Comparison of ENCODE assay signal across 1 mouse cellular context in genomic region chr10:80270734-80271181, GRCm38 (mm10).
TF ChIP-seq lines count a peak whose summit lies in the region.

No protein-coding gene starts in this region.

TF ChIP-seq in MEL, 35 proteins besides CTCF, POLR2A, EP300 and RAD21:
- TF ChIP-seq USF2 (IDR thresholded peaks at IDR 0.05; ENCODE audit: borderline replicate concordance in 1 of 2, insufficient read depth in 1 of 2, low read depth in 1 of 2, low read length in 2 of 2) (no peak), TAL1 (IDR thresholded peaks at IDR 0.05; ENCODE audit: low read length) (peak; percentile 35), MAX (IDR thresholded peaks at IDR 0.05; ENCODE audit: low read length) (no peak), ZC3H11A (IDR thresholded peaks at IDR 0.05; ENCODE audit: low read depth, low read length) (no peak), RCOR1 (IDR thresholded peaks at IDR 0.05; ENCODE audit: low read depth, low read length) (no peak)
